Mouse (Mus musculus) thymus, postnatal 14 days (tissue): ENCODE results near the gene Tecpr1.

Experiments
- DNase-seq: peaks from one replicate; pipeline ENCODE4 v3.0.0; 2021

The Tecpr1 gene

GRCm38 (mm10) chr5:144162813-144163517, 60.5 kb downstream of the Tecpr1 start:
- peak; percentile 30 for DNase-seq

- no peak for DNase-seq
Measured at GRCm38 (mm10) chr5:144162080-144162812, 61.2 kb downstream of the Tecpr1 start.

GRCm38 (mm10) chr5:144159137-144159536, 64.3 kb downstream of the Tecpr1 start:
- no peak for DNase-seq

- DNase-seq: no peak
Measured at GRCm38 (mm10) chr5:144158604-144159003, 64.8 kb downstream of the Tecpr1 start.

GRCm38 (mm10) chr5:144154528-144154927, 68.9 kb downstream of the Tecpr1 start:
- peak; percentile 69 for DNase-seq

GRCm38 (mm10) chr5:144151270-144151669, 72.1 kb downstream of the Tecpr1 start:
- DNase-seq: no peak

- DNase-seq: no peak
Measured at GRCm38 (mm10) chr5:144149530-144149929, 73.9 kb downstream of the Tecpr1 start.

- no peak for DNase-seq
Measured at GRCm38 (mm10) chr5:144146898-144147297, 76.5 kb downstream of the Tecpr1 start.
